Mouse (Mus musculus) MEL (cell line): ENCODE data around the gene Thsd4. TPM values are rescaled to one million over a fixed set of nuclear protein-coding genes. Genes with fewer than 3 reads are reported as not detected.

Source experiments
- DNase-seq: peaks from one replicate; pipeline ENCODE4 v3.0.0; 2011; ENCODE audit warnings: low read depth, low spot score
- H3K27ac ChIP-seq: 2 replicates; pipeline ENCODE4 v1.5.1; 2012; ENCODE audit warnings: low read depth, mild to moderate bottlenecking, control low read depth, low read length, moderate library complexity; ENCODE audit not compliant: control insufficient read depth
- H3K27me3 ChIP-seq, 2 experiments: fragments of 150-350 bp in 1 of 2; sonication (generic) in 1 of 2; 2 replicates each; pipeline ENCODE4 v1.6.1; 2012; ENCODE audit warnings: low read length in 2 of 2, mild to moderate bottlenecking in 2 of 2, improper control_type of control experiment in 1 of 2, moderate library complexity in 1 of 2; ENCODE audit not compliant: insufficient read depth in 2 of 2, control insufficient read depth in 1 of 2
- H3K36me3 ChIP-seq, 2 experiments: 2 replicates each; pipeline ENCODE4 v1.6.1; 2012 to 2014; ENCODE audit warnings: low read length in 2 of 2, improper control_type of control experiment in 1 of 2, inconsistent platforms in 1 of 2, mild to moderate bottlenecking in 1 of 2; ENCODE audit not compliant: insufficient read depth in 2 of 2, control insufficient read depth in 1 of 2
- H3K4me1 ChIP-seq, 2 experiments: fragments of 150-350 bp in 1 of 2; sonication (generic) in 1 of 2; 2 replicates each; pipeline ENCODE4 v1.6.1; 2012; ENCODE audit warnings: low read length in 2 of 2, improper control_type of control experiment in 1 of 2, mild to moderate bottlenecking in 1 of 2; ENCODE audit not compliant: insufficient read depth in 2 of 2, control insufficient read depth in 1 of 2
- H3K4me3 ChIP-seq, 2 experiments: fragments of 150-350 bp in 1 of 2; sonication (generic) in 1 of 2; 2 replicates each; pipeline ENCODE4 v1.5.1; 2012; ENCODE audit warnings: low read depth in 2 of 2, low read length in 2 of 2, mild to moderate bottlenecking in 2 of 2, moderate library complexity in 2 of 2, control low read depth in 1 of 2, improper control_type of control experiment in 1 of 2; ENCODE audit not compliant: control insufficient read depth in 1 of 2, insufficient read depth in 1 of 2
- H3K79me2 ChIP-seq: 2 replicates; pipeline ENCODE4 v1.6.1; 2012; ENCODE audit warnings: mild to moderate bottlenecking, low read length, moderate library complexity; ENCODE audit not compliant: control insufficient read depth, poor library complexity, insufficient read depth
- H3K9ac ChIP-seq: 2 replicates; pipeline ENCODE4 v1.6.1; 2012; ENCODE audit warnings: low read depth, mild to moderate bottlenecking, control low read depth, low read length, moderate library complexity; ENCODE audit not compliant: control insufficient read depth, poor library complexity, severe bottlenecking
- H3K9me3 ChIP-seq: fragments of 150-350 bp; sonication (generic); replicated peaks from 2 replicates; pipeline ENCODE4 v1.6.1; 2012; ENCODE audit warnings: mild to moderate bottlenecking, low read length, improper control_type of control experiment, moderate library complexity; ENCODE audit not compliant: insufficient read depth
- CTCF ChIP-seq, 3 experiments: IDR thresholded peaks in 2 of 3; conservative IDR thresholded peaks in 1 of 3; 2 replicates each; pipeline ENCODE4 v1.5.1; 2011 to 2012; ENCODE audit warnings: low read length in 3 of 3, low read depth in 2 of 3, mild to moderate bottlenecking in 2 of 3, improper control_type of control experiment in 1 of 3, inconsistent platforms in 1 of 3, mixed read lengths in 1 of 3, moderate library complexity in 1 of 3; ENCODE audit not compliant: control insufficient read depth in 1 of 3, insufficient read depth in 1 of 3, poor library complexity in 1 of 3, severe bottlenecking in 1 of 3
- E2F4 ChIP-seq: IDR thresholded peaks from 2 replicates; pipeline ENCODE4 v1.6.1; 2011; ENCODE audit warnings: low read depth, low read length, improper control_type of control experiment, borderline replicate concordance
- ETS1 ChIP-seq: IDR thresholded peaks from 2 replicates; pipeline ENCODE4 v1.6.1; 2012; ENCODE audit warnings: low read depth, mild to moderate bottlenecking, inconsistent platforms, low read length, improper control_type of control experiment, moderate library complexity
- GATA1 ChIP-seq: IDR thresholded peaks from 2 replicates; pipeline ENCODE4 v1.6.1; 2011; ENCODE audit warnings: low read depth, low read length, improper control_type of control experiment
- JUND ChIP-seq: IDR thresholded peaks from 2 replicates; pipeline ENCODE4 v1.6.1; 2011; ENCODE audit warnings: low read depth, mild to moderate bottlenecking, improper control_type of control experiment, low read length
- KAT2A ChIP-seq: conservative IDR thresholded peaks from 2 replicates; pipeline ENCODE4 v1.6.1; 2012; ENCODE audit warnings: low read depth, low read length, improper control_type of control experiment, inconsistent platforms
- MAFK ChIP-seq: IDR thresholded peaks from 2 replicates; pipeline ENCODE4 v1.6.1; 2011; ENCODE audit warnings: low read depth, mild to moderate bottlenecking, low read length, improper control_type of control experiment, borderline replicate concordance
- MEF2A ChIP-seq: IDR thresholded peaks from 2 replicates; pipeline ENCODE4 v1.6.1; 2014; ENCODE audit warnings: low read depth, mild to moderate bottlenecking, inconsistent platforms, low read length, improper control_type of control experiment; ENCODE audit not compliant: poor library complexity, insufficient replicate concordance, severe bottlenecking; ENCODE audit errors: extremely low read depth
- MXI1 ChIP-seq: IDR thresholded peaks from 2 replicates; pipeline ENCODE4 v1.6.1; 2011; ENCODE audit warnings: mild to moderate bottlenecking, low read depth, low read length, improper control_type of control experiment
- MYB ChIP-seq: IDR thresholded peaks from 2 replicates; pipeline ENCODE4 v1.6.1; 2011; ENCODE audit warnings: mild to moderate bottlenecking, low read depth, low read length, improper control_type of control experiment
- MYC ChIP-seq: IDR thresholded peaks from 2 replicates; pipeline ENCODE4 v1.6.1; 2011; ENCODE audit warnings: low read depth, mild to moderate bottlenecking, low read length, improper control_type of control experiment, moderate library complexity
- NELFE ChIP-seq: IDR thresholded peaks from 2 replicates; pipeline ENCODE4 v1.6.1; 2011; ENCODE audit warnings: low read depth, low read length, improper control_type of control experiment
- NRF1 ChIP-seq: IDR thresholded peaks from 2 replicates; pipeline ENCODE4 v1.6.1; 2014; ENCODE audit warnings: low read depth, mild to moderate bottlenecking, inconsistent platforms, low read length, improper control_type of control experiment, moderate library complexity; ENCODE audit not compliant: poor library complexity, insufficient read depth, severe bottlenecking
- POLR2AphosphoS2 ChIP-seq: IDR thresholded peaks from 2 replicates; pipeline ENCODE4 v1.6.1; 2011; ENCODE audit warnings: low read length, improper control_type of control experiment
- POLR2AphosphoS5 ChIP-seq: IDR thresholded peaks from 2 replicates; pipeline ENCODE4 v1.6.1; 2012; ENCODE audit warnings: low read depth, borderline replicate concordance, mild to moderate bottlenecking, inconsistent platforms, low read length, moderate library complexity, mixed read lengths
- RAD21 ChIP-seq: IDR thresholded peaks from 2 replicates; pipeline ENCODE4 v1.6.1; 2011; ENCODE audit warnings: mild to moderate bottlenecking, low read depth, low read length, improper control_type of control experiment
- RCOR1 ChIP-seq: IDR thresholded peaks from 2 replicates; pipeline ENCODE4 v1.6.1; 2012; ENCODE audit warnings: low read depth, mild to moderate bottlenecking, inconsistent platforms, low read length, improper control_type of control experiment
- USF2 ChIP-seq, 2 experiments: IDR thresholded peaks; 2 replicates each; pipeline ENCODE4 v1.6.1; 2011 to 2012; ENCODE audit warnings: improper control_type of control experiment in 2 of 2, low read length in 2 of 2, borderline replicate concordance in 1 of 2, inconsistent platforms in 1 of 2, low read depth in 1 of 2, mild to moderate bottlenecking in 1 of 2; ENCODE audit not compliant: insufficient read depth in 1 of 2
- ZKSCAN1 ChIP-seq: IDR thresholded peaks from 2 replicates; pipeline ENCODE4 v1.6.1; 2012; ENCODE audit warnings: low read depth, mild to moderate bottlenecking, inconsistent platforms, low read length, improper control_type of control experiment, moderate library complexity
- ZMIZ1 ChIP-seq: IDR thresholded peaks from 2 replicates; pipeline ENCODE4 v1.6.1; 2012; ENCODE audit warnings: low read depth, mild to moderate bottlenecking, inconsistent platforms, low read length, improper control_type of control experiment, moderate library complexity
- polyA plus RNA-seq, 2 experiments: library from polyadenylated mRNA; stranded (reverse) in 1 of 2; unstranded in 1 of 2; fragments of >175 nt in 1 of 2; fragments of >200 nt in 1 of 2; gene quantifications; 2 replicates each; pipeline versions ENCODE4 v1.2.1 to v1.2.4; 2012; ENCODE audit warnings: low replicate concordance in 2 of 2, low read depth in 1 of 2; ENCODE audit not compliant: insufficient read length in 2 of 2, insufficient read depth in 1 of 2, missing spikeins in 1 of 2
- total RNA-seq: library from RNA; depleted of rRNA; stranded (reverse); fragments of 300-350 nt; gene quantifications from 2 replicates; pipeline ENCODE4 v1.2.3, GENCODE M21; 2012

Thsd4 gene
- total and polyA plus RNA-seq, 3 experiments: 0.08 TPM; not detected in 1

GRCm38 (mm10) chr9:60077761-60078160 lies 444.1 kb downstream of the Thsd4 start:
- Histone ChIP-seq H3K27ac (no peak overlapping the region), H3K27me3 (no peaks in the 10 kb centered on the region; a peak in 2 of 4 replicates), H3K9ac (no peak overlapping the region), H3K36me3 (no peaks in the 10 kb centered on the region), H3K4me1 (no peaks in the 10 kb centered on the region), H3K9me3 (no peaks in the 10 kb centered on the region), H3K79me2 (no peaks in the 10 kb centered on the region), H3K4me3 (no peak overlapping the region)
- TF ChIP-seq MYC (no peak), USF2 (IDR thresholded peaks at IDR 0.05; ENCODE audit: borderline replicate concordance in 1 of 2, insufficient read depth in 1 of 2, low read depth in 1 of 2, low read length in 2 of 2) (no peak), POLR2AphosphoS5 (no peak), NELFE (no peak), RCOR1 (no peak), CTCF (IDR thresholded peaks at IDR 0.05 in 2 of 3, conservative IDR thresholded peaks at IDR 0.05 in 1 of 3; ENCODE audit: control insufficient read depth in 1 of 3, insufficient read depth in 1 of 3, low read depth in 2 of 3, low read length in 3 of 3, poor library complexity in 1 of 3, severe bottlenecking in 1 of 3) (no peak)
- DNase-seq: no peak

GRCm38 (mm10) chr9:60076396-60076795 lies 445.4 kb downstream of the Thsd4 start:
- Histone ChIP-seq H3K4me3 (no peak overlapping the region), H3K36me3 (no peaks in the 10 kb centered on the region), H3K79me2 (no peaks in the 10 kb centered on the region), H3K27ac (no peak overlapping the region), H3K9ac (no peak overlapping the region), H3K4me1 (no peaks in the 10 kb centered on the region), H3K9me3 (no peaks in the 10 kb centered on the region), H3K27me3 (no peaks in the 10 kb centered on the region; a peak in 2 of 4 replicates)
- no peak for DNase-seq
- TF ChIP-seq ZKSCAN1: no peak

- no peaks in the 10 kb centered on the region for H3K79me2 ChIP-seq
- no peaks in the 10 kb centered on the region for H3K9me3 ChIP-seq
- TF ChIP-seq GATA1 (no peak), JUND (no peak), MXI1 (no peak), POLR2AphosphoS2 (no peak), RAD21 (no peak), MYB (no peak), KAT2A (no peak), NRF1 (no peak), ZKSCAN1 (no peak), RCOR1 (no peak), ETS1 (no peak), CTCF (IDR thresholded peaks at IDR 0.05 in 2 of 3, conservative IDR thresholded peaks at IDR 0.05 in 1 of 3; ENCODE audit: control insufficient read depth in 1 of 3, insufficient read depth in 1 of 3, low read depth in 2 of 3, low read length in 3 of 3, poor library complexity in 1 of 3, severe bottlenecking in 1 of 3) (no peak), E2F4 (no peak), MAFK (no peak), ZMIZ1 (no peak), NELFE (no peak), MEF2A (no peak)
- TF ChIP-seq, all 39 proteins: peak for 0
- Histone ChIP-seq H3K4me3 (no peak overlapping the region), H3K27me3 (no peaks in the 10 kb centered on the region; a peak in 2 of 4 replicates), H3K27ac (no peak overlapping the region), H3K4me1 (no peaks in the 10 kb centered on the region), H3K36me3 (no peaks in the 10 kb centered on the region), H3K9ac (no peak overlapping the region)
- no peak for DNase-seq
These were observed 450.1 kb downstream of the Thsd4 start for GRCm38 (mm10) chr9:60071620-60072263.
